Mouse (Mus musculus) layer of hippocampus, adult 9-11 months (tissue): ENCODE measurements around the gene Trappc13.
"Not testable (repeated sequence)": the region's sequence is repeated elsewhere in the genome, so short reads cannot be mapped to it uniquely, and the experiment has no call there.

Experiments
- DNase-seq: peaks from one replicate; pipeline ENCODE4 v3.0.0; 2022

Trappc13 gene

DNA sequence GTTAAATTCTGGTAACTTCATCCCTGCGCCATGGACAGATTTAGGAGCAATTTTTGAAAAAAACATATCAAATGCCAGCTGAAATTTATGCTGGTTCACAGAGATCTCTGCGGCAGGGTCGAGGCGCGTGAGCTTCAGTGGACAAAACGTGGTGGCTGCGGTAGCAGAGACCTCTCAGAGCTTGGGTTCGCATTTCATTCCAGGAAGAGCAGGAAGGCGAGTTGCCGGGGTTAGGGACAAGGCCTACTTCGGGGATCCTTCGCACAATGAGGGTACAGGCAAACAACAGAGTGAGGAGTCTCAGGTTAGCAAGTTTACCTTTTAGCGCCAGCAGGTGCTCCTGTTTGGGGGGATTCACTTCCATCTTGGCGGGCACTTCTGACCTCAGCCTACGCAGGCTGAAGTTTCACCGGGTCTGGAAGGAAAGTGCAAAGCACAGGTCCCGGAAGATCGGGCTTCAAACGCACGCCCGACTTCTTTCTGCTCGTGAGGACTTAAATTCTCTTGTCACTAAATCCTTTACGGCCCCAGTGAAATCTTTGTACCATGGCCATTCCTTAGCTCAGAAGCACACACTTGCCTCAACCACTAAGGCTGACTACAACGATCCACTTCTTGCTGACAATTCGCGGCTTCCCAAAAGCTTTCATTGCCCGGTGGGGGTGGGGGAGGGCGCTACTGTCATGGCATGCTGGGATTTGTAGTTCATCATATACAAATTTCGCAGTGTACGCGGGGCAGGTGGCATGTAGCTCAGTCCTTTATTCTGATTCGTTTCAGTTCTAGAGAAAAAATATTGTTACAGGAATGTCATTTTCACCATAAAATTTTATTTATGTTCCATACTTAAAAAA, at the start of gene Trappc13:
Gene Trappc13 (minus strand): TSS at position 674 of the 854 bp plus-strand sequence.
- peak; percentile 25 for DNase-seq

DNA sequence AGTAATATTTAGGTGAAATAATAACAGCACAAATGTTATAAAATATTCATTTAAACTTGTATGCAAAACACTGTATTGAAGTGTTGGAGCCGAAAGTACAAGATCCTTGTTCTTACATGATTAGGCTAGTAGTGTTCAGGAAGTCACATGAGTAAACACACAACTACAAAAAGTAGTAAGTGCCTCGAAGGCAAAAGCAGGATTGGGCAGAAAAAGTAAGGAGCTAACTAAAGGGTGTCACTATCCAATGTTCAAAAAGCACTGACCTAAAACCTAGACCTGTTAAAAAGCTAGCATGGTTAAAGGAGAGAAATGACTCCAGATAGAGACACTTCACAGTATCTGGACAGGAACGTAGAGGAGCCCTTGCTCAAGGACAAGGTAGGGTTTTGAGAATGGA, 49.2 kb upstream of the Trappc13 start:
- no peak for DNase-seq

DNA sequence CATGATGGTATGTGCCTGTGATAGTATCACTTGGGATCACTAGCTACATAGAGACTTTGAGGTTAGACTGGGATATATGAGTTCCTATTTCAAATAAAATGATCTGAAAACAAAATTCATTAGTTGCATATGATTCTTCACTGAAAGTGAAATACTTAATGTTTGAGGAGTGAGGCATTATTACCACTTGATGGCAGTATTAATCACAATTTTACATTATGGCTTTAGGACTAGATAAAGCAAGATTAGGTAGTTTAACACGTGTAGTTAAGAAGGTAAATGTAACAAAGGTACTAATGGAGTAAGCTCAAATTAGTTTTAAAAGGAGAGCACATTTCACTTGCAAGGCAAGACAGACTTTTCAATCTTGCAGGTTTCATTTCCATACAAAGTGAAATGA, 26.0 kb upstream of the Trappc13 start:
- no peak for DNase-seq

DNA sequence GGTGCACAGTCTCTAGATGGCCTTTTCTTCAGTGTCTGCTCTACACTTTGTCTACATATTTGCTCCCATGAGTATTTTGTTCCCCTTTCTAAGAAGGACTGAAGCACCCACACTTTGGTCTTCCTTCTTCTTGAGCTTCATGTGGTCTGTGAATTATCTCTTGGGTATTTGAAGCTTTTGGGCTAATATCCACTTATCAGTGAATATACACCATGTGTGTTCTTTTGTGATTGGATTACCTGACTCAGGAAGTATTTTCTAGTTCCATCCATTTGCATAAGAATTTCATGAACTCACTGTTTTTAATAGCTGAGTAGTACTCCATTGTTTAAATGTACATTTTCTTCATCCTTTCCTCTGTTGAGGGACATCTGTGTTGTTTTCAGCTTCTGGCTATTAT, 17.6 kb upstream of the Trappc13 start:
- not testable (repeated sequence) for DNase-seq

DNA sequence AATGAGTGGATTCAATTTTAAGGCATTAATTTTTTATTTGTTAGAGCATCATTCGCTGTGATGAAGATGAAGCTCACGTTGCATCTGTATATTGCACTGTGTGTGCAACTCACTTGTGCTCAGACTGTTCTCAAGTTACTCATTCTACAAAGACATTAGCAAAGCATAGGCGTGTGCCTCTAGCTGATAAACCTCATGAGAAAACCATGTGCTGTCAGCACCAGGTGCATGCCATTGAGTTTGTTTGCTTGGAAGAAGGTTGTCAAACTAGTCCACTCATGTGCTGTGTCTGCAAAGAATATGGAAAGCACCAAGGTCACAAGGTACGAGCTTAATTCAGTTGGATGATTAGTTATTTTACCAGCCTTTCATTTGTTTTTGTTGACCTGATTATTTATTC, 9.1 kb upstream of the Trappc13 start:
- DNase-seq = no peak

DNA sequence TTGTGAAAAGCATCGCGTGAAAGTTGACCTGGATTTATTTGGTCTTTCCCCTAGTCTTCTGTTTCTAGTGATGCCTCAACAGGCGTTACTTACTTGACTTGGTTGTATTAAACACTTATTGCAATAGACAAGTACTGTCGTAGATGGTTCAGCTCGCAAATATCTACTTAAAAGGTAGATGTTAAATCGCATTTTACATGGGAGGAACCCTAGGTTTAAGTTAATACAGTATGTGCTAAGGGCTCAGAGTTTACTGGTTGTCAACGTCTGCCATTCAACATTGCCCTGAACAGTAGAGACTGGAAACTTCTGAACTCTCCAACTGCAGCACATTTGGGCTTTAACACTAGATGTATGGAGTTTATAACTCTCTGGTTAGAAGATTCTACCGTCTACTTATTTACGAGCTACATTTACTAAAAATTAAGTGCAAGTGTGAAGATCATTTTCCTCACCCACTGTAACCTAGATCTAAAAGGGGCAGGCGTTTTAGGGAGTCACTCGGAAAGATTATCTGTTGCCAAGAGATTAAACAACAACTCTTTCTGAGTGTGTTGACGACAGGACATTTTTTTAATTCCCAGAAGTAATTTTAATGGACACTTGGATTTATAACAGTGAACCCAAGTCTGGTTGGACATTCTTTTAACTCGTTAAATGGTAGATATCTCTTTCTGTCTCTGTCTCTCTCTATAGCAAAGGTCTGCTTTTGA, 1.1 kb upstream of the Trappc13 start:
- DNase-seq = no peak

DNA sequence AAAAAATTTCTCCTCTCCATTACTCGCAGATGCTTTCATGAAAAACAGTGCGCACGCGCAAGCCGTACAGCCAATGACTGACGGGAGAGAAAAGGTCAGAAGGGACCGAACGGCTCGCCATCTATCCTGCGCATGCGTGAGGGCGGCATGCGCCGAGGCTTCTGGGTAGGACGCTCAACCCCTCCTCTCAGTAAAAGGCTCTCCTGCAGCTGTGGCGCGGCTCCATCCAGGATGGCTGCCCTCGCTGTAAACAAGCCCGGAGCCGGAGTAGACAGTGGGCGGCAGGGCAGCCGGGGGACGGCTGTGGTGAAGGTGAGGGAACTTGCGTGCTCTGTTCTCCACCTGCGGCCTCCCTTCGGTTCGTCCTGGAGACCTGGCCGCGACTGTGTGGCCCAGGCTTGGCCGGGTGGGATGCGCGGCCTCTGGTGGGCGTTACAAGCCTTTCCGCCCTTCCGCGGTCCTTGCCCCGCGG, 417 bp upstream of the Trappc13 start, which contains the start of gene Trim23:
Gene Trim23 (plus strand): TSS at position 148 of the 472 bp plus-strand sequence.
- DNase-seq = peak; percentile 98

DNA sequence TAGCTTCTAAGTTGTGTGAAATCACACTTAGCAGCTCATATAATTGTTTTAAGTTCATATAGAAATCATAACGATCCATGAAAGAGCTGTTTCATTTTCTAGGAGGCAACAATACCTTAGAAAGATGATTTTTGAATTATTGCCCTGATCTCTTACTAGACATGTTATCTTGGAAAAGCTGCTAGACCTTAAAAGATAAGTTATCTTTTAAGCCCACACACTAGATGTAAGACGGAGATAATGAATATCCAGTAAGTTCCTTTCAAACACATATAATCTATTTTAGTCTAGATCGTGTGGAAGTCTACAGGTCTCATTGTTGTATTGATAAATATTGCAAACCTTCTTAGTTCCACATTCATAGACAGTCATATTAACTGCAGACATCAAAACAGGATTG, 1.4 kb downstream of the Trappc13 start:
- no peak for DNase-seq

DNA sequence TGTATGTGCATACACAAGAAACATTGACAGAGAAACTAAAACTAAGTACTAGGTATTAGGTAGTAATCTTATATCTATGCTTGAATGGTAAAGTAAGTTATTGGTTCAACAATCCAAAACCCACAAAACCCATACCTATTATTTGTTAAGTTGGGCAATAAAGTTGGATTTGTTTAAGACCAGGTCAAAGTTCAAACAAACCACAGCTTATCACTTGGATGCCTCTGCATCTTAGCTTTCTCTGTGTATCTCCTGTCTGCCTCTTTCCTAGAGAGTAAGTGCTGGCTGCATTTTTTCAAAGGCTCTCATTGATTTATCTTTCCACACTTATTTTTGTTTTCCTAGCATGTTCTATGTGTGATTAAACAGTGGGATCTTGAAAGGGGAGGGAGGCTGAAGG, 5.8 kb downstream of the Trappc13 start:
- no peak for DNase-seq

DNA sequence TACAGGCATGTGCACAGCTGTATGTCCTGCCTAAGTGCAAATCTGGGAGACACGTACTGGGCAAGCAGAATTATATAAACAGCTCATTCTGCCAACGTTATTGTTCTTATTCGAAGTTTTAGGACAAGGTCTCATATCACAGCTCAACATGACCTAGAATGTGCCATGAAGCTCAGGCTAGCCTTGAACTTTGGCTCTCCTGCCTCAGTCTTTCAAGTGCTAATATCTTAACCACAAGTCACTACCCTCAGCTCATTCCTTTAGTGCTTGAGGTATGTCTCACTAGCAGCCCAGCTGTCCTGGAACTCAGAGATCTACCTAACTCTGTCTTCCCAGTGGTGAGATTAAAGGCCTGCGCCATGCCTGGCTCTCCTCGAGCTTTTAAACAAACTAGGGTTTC, 6.6 kb downstream of the Trappc13 start:
- DNase-seq = no peak

DNA sequence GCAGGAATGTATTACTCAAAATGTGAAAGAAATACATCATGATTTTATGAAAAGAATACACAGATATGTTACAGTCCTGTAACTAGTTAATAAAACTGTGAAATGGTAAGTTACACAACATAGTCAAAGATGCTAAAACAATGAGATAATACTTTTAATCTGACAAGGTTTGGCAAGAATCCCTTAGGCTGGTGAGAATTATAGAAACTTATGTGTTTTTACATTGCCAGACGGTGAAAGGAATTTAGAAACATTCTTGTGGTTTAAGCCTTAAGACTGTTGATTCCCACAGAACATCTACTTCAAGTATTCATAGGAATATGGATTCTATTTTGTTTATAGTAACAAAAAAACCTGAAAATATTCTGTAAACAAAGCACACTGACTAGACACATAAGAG, 22.6 kb downstream of the Trappc13 start:
- DNase-seq = no peak

DNA sequence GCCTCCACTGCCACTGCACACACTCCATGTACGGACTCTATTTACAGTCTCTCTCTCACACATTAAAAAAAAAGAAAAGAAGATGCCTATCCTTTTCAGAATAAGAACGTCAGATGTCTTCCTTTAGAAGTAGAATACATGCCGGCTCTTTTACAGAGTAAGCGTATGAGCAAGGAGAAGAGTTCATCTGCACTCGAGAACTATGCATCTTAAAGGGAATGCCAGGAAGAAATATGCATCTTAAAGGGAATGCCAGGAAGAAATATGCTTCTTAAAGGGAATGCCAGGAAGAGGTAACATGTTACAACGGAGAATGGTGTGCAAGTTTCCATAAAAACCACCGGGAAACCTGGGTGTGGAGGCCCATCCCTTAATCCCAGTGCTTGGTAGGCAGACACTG, 23.2 kb downstream of the Trappc13 start:
- DNase-seq = no peak

DNA sequence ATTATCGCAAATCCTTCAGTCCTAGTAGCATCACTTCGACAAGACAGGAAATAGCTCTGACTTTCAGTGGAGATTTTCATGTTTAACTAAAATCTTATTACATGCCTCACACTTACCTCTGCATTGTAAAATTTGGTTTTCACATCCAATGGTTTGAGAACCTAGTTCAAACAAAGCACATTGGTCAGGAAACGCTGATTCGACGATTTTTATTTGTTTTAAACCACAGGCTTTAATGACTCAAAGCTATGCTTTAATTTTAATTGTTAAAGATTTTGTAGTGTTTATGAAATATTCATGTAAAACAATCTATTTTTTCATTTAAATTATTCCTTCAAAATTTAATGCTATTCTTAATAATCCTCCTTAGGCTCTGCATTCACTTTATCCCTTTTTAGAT, 24.1 kb downstream of the Trappc13 start:
- DNase-seq = no peak

DNA sequence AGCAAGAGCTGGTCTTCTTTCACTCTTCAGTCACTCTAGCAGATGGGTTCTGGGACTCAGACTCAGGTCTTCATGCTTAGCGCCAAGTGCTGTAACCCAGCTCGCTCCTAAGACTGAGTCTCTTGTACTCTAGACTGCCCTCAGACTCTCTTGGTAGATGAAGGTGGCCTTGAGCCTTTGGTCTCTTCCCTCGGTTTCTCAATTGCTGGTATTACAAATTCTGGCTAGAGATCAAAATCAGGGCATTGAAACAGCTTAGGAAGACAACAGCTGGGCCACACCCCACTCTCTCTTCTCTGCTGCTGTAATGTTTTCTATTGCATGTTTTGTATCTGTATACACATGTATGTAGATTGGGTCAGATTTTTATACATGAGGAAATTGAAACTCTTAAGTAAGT, 32.6 kb downstream of the Trappc13 start:
- DNase-seq = no peak

DNA sequence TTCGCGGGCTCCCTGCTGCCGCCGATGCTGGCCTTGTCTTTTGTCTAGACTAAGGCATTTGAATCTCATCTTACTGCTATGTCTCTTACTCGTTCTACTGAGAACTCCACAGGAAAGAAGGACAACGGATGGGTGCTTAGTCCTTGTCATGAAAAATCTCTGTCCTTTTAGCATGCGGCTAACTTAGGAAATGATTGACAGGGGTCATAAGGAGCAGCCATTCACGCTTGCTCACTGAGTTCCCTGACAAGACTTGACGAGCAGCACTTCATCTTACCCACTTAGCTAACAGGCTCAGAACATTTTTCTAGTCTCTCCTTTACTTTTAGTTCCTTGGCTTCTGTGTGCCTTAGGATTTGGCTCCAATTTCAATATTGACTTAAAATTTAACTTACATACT, 33.4 kb downstream of the Trappc13 start:
- DNase-seq = no peak

DNA sequence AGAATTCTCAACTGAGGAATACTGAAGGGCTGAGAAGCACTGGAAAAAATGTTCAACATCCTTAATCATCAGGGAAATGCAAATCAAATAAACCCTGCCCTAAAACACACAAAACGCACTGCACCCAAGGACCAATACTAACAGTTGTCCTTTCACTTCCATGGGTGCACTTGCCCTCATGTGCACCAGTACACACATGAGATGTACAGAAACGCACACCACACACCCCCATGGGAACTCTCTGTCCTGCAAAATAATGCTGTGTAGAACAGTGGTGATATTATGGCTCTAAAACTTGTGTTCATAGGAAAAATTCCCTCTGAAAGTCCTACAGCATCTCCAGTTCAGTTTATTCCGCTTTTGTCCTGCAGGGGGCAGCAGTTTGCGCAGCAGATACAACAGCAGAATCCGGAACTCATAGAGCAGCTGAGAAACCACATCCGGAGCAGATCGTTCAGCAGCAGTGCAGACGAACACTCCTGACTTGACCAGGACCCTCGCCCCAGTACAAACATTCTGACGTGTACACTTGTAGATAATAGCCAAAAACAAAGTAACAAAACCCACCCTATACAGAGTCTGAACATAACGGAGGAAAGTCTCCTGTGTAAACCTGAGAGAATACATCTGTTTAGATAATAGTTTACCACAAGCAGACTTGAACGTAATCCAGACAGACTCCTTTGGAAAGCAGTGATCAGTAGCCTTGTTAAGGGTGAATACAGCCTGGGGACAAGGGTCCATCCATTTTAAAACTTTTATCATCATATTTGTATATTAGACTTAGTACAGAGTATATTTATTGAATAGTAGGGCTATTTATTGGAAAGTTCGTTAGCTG, 38.7 kb downstream of the Trappc13 start:
- peak; percentile 84 for DNase-seq

DNA sequence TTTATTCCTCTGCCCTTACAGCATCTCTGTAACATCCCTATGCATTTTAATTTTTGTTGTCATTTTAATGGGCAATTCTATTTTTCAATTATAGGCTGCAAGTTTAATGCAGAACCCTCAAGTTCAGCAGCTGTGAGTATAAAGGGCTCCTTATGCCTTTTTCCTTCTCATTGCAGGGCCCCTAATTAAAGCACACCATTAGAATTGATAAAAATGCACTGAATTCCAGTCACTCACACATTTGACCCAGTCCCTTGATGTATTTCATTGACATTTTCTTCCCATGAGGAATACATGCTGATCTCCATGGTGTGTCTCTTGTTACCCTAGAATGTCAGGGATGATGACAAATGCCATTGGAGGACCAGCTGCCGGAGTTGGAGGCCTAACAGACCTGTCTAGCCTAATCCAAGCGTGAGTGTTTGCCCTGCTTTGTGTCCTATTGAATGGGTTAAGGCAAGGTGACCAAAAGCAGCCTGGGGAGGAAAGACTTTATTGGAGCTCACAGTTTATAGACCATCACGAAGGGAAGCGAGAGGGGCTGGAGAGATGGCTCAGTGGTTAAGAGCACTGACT, 43.7 kb downstream of the Trappc13 start:
- DNase-seq = no peak

DNA sequence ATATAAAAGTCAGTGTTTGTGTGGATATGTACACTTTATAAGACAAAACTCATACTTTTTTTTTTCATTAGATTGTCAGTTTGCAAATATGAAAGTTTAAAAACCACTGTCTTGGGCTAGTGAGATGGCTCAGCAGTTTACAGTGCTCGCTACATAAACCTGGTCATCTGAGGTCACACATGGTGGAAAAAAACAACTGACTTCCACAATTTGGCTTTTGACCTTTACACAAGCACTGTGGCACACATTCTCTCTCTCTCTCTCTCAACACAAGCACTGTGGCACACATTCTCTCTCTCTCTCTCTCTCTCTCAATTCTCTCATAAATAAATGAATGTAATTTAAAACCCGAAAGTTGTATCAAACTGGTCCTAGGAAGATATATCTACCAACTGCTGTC, 45.7 kb downstream of the Trappc13 start:
- DNase-seq = no peak

DNA sequence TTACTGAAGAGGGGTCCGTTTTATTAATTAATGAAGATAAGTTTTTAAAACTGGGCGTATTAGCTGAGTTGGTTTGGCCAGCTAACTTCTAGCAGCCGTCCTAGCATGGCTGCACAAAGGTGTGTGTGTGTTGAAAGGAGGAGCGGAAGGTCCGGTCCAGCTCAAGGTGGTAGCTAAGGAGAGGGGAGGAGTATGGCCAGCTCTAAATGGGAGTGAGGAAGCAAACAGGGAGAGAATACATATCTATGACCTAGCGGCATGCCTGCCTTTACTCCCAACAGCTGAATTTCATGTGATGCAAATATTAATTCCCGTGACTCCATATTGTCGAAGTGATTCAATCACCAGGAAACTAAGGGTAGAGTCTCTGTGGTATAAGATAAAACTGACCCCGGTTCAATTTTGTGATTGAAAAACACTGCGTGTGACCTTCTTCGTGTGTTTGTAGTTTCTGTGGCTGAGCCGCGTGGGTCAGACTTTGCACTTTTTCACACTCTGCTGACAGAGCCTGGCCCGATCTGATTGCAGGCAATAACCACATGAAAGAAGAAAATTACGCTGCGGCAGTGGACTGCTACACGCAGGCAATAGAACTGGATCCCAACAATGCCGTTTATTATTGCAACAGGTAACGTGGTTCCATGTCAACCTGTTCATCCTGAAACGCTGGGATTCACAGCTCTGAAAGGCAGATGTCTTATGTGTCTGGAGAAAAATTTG, 54.4 kb downstream of the Trappc13 start:
- no peak for DNase-seq

DNA sequence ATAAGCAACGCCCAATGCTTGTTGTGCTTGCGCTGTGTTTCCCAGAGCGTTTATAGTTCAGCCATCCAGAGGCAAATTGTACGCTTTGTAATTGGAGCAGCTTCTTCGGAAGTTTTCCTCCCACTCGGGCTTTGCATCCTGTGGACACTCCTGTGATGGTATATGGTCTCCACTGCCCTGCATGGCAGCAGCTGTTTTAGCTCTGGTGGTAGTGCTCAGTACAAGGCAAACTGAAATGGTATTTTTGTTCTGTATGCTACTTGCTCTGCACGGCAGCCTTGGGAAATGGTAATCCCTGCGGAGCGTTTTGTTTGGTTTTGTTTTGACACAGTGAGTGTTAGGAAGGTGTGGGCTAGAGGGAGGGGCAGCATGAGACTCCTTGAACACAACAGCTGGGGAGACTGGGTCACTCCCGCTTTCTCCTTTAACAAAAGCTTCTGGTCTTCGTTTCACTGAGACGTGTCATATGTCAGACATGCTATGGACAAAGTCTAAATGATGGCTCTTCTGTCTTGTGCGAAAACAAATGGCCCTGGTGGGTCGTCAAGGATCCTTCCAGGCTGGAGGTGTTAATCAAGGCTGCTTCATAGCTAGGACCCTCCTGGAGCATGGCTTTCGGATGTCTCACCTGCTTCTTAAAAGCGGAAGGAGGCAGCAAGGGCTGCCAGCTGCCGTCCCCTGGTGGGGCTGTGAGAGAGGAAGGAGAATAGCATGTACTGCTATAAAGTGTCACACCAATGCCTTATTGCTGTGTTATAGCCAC, 56.0 kb downstream of the Trappc13 start:
- no peak for DNase-seq

DNA sequence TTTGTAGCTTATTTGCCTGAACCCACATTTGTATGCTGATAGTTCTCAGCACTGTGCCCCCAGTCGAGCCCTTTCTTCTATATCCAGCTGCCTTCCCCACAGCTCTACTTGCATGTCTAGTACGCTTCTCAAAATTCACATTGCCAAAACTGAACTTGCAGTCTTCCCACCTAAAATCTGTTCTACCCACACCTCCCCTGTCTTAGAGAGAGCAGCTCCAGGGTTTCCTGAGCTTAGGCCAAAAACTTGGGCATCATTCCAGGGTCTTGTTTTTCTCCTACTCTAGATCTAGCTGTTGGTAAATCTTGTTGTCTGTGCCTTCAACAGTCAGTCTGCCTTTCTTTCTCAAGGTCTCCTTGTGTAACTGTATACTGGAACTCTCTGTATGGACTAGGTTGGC, 63.4 kb downstream of the Trappc13 start:
- peak; percentile 58 for DNase-seq
